Mouse (Mus musculus) small intestine, adult 2 months (tissue): Measurements from ENCODE around the gene Prkag2.

ENCODE experiments used
- CTCF ChIP-seq: fragments of 200-500 bp; IDR thresholded peaks from 2 replicates; pipeline ENCODE4 v1.5.1; 2012; ENCODE audit warnings: low read depth, mild to moderate bottlenecking, control low read depth, inconsistent platforms, low read length, moderate library complexity, mixed read lengths; ENCODE audit not compliant: insufficient replicate concordance, insufficient read length; ENCODE audit errors: extremely low read depth
- POLR2A ChIP-seq: fragments of 200-500 bp; IDR thresholded peaks from 2 replicates; pipeline ENCODE4 v1.6.1; 2012; ENCODE audit warnings: low read depth, mild to moderate bottlenecking, control low read depth, inconsistent platforms, low read length, moderate library complexity

DNA sequence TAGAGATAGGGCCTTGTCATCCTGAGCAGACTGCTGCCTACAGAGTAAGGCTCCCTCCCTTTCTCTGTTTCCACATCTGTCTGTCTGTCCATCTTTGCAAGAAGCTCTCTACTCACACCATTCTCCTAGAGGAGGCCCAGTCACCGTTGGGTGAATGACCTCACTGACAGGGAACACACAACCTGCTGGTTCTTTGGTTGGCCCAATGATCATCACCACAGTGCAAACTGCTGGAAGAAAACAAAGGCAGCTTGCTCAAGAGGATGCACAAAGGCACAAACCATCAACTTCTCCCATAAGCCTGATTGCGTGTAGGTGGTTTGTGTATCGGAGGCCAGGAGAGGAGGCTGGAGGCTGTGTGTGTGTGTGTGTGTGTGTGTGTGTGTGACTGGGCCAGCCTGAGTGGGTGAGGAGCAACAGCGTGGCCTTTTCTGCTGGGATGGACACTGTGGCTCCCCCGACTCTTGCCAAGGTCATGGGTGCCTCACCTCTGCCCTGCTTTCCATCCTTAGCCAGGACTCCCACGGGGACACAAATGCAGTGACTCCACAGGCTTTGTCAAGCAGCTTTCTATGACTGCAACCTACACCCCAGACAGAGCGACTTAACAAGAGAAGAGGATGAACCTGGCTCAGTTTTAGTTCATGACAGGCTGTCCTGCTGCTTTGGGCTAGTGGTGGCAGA, 149.4 kb downstream of the Prkag2 start:
- TF ChIP-seq CTCF (no peak), POLR2A (no peak)
